Mouse (Mus musculus) lung, postnatal 0 days (tissue): ENCODE results near the gene Tmem176a.

Source experiments
- CTCF ChIP-seq: IDR thresholded peaks from 2 replicates; pipeline ENCODE4 v1.5.1; 2016; ENCODE audit warnings: antibody characterized with exemption, mild to moderate bottlenecking
- EP300 ChIP-seq: IDR thresholded peaks from 2 replicates; pipeline ENCODE4 v1.6.1; 2016; ENCODE audit warnings: antibody characterized with exemption, mild to moderate bottlenecking, control low read depth

DNA sequence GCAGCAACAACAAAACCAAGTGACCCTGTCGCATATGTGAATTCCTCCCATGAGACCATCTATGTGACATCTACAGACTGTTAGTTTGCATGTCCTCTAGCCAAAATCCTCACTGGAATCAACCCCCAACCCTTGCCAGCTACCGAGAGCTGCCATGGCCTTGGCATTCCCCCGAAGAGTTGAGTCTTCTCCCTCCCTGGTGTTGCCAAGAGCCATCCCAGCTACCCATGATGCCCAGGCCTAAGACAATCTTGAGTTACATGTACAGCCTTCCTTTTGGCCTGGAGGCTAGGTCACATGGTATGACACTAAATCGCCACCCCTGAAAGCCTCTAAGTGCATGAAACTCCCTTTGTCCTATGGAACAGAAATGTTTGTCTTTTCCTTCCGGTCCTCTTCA, 9.6 kb upstream of the Tmem176a start:
- TF ChIP-seq CTCF (no peak), EP300 (no peak)
